Mouse (Mus musculus) liver, embryonic 14.5 days (tissue): Measurements from ENCODE around the gene Pds5b. TPM values are rescaled to one million over a fixed set of nuclear protein-coding genes. Genes with fewer than 3 reads are reported as not detected.

Experiments
- ATAC-seq: fragments of 200-750 bp; cut with Nextera tagmentation; 2 replicates; pipeline ENCODE4 v1.8.0; 2017; ENCODE audit warnings: moderate number of reproducible peaks, mild to moderate bottlenecking, moderate library complexity; ENCODE audit not compliant: insufficient read depth
- DNase-seq, 3 experiments: peaks; one replicate each; pipeline ENCODE4 v3.0.0-alpha.2; 2012 to 2013; ENCODE audit warnings: low read depth in 3 of 3, low spot score in 3 of 3
- H3K27ac ChIP-seq: fragments of 300-500 bp; sonication (generic); 2 replicates; pipeline ENCODE4 v1.5.1; 2014; ENCODE audit warnings: moderate library complexity, mild to moderate bottlenecking, control low read depth, inconsistent platforms
- H3K27me3 ChIP-seq: fragments of 300-500 bp; sonication (generic); 2 replicates; pipeline ENCODE4 v1.6.1; 2014; ENCODE audit warnings: mild to moderate bottlenecking, low read length, moderate library complexity; ENCODE audit not compliant: control insufficient read depth, insufficient read depth
- H3K36me3 ChIP-seq: fragments of 300-500 bp; sonication (generic); replicated peaks from 2 replicates; pipeline ENCODE4 v1.6.1; 2014; ENCODE audit warnings: low read depth; ENCODE audit not compliant: control insufficient read depth, insufficient read depth
- H3K4me1 ChIP-seq, 2 experiments: fragments of 200-500 bp in 1 of 2; fragments of 300-500 bp in 1 of 2; sonication (generic) in 1 of 2; replicated peaks; 2 replicates each; pipeline ENCODE4 v1.6.1; 2012 to 2014; ENCODE audit warnings: antibody characterized with exemption in 1 of 2, inconsistent platforms in 1 of 2, low read length in 1 of 2; ENCODE audit not compliant: control insufficient read depth in 2 of 2, insufficient read depth in 2 of 2
- H3K4me2 ChIP-seq: fragments of 300-500 bp; sonication (generic); 2 replicates; pipeline ENCODE4 v1.6.1; 2014; ENCODE audit warnings: low read depth, mild to moderate bottlenecking, control low read depth, moderate library complexity
- H3K4me3 ChIP-seq, 2 experiments: fragments of 200-500 bp in 1 of 2; fragments of 300-500 bp in 1 of 2; sonication (generic) in 1 of 2; 2 replicates each; pipeline ENCODE4 v1.5.1; 2012 to 2014; ENCODE audit warnings: low read depth in 2 of 2, low read length in 2 of 2, mild to moderate bottlenecking in 2 of 2, control low read depth in 1 of 2, inconsistent platforms in 1 of 2, moderate library complexity in 1 of 2; ENCODE audit not compliant: insufficient read depth in 1 of 2
- H3K9ac ChIP-seq: fragments of 300-500 bp; sonication (generic); replicated peaks from 2 replicates; pipeline ENCODE4 v1.6.1; 2014; ENCODE audit warnings: mild to moderate bottlenecking, control low read depth, moderate library complexity
- H3K9me3 ChIP-seq: fragments of 300-500 bp; sonication (generic); 2 replicates; pipeline ENCODE4 v1.6.1; 2016; ENCODE audit warnings: low read length, mixed read lengths; ENCODE audit not compliant: control insufficient read depth
- CTCF ChIP-seq: IDR thresholded peaks from 2 replicates; pipeline ENCODE4 v1.5.1; 2016; ENCODE audit warnings: antibody characterized with exemption, low read depth, control low read depth
- EP300 ChIP-seq: IDR thresholded peaks from 2 replicates; pipeline ENCODE4 v1.6.1; 2016; ENCODE audit warnings: antibody characterized with exemption, low read depth
- WGBS: fragments of 180-500 bp; shearing (Covaris S2); extraction: QIAGEN DNeasy Blood & Tissue Kit; methylation state at CpG from one replicate; pipeline ENCODE4 v1.1.7; 2014; ENCODE audit not compliant: insufficient replicate concordance; 5-methylcytosine and 5-hydroxymethylcytosine counted together
- polyA plus RNA-seq, 2 experiments: library from polyadenylated mRNA; depleted of rRNA in 1 of 2; stranded (reverse) in 1 of 2; unstranded in 1 of 2; fragments of >200 nt; fragmentation: Nextera tagmentation in 1 of 2; extraction: Ambion mirVana in 1 of 2; gene quantifications; 2 replicates each; pipeline versions ENCODE4 v1.2.1 to v1.2.3; 2012 to 2014

Pds5b gene
- polyA plus RNA-seq (2012; rRNA removed) (5.2 and 7.0 TPM in 2 replicates), polyA plus RNA-seq (2014; fragmentation: Nextera tagmentation; extraction: Ambion mirVana) (10.8 and 11.0 TPM in 2 replicates)

DNA sequence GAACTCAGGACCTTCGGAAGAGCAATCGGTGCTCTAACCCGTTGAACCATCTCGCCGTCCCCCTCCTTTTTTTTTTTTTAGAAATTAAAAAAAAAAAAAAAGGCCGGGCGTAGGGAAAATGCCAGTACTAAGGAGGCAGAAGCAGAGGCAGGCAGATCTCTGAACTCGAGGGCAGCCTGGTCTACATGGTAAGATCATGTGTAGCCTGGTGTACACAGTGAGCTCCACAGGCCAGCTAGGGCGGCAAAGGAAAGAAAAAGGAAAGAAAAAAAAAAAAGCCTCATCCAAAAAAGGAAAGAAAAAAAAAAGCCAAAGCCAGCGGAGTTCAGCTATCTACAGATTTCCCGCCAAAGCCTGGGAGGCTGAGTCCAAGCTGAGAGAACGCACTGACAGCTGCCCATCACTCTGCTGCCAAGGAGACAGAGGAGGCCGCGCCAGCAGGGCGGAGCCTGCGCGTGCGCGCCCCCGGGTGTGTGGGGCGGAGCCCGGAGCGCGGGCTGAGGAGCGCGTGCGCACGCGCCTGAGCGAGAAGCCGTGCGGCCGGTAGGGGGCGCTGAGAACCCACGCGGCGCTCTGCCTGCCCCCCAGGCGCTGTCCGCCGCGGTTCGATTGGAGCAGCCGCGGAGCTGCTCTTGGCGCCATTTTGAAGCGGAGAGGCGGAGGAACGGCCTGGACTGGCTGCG is at the start of gene Pds5b:
Gene Pds5b (plus strand): TSS at position 587 of the 683 bp plus-strand sequence.
- Histone ChIP-seq H3K4me1 (peaks cover 7 to 8% of the 10 kb centered on the region in 2 experiments), H3K27ac (peak within 1 kb of the TSS; percentile 59), H3K27me3 (no peaks in the 10 kb centered on the region), H3K4me3 (peak within 1 kb of the TSS; percentile 85 to 97), H3K36me3 (no peaks in the 10 kb centered on the region), H3K4me2 (peak within 1 kb of the TSS; percentile 83), H3K9me3 (no peaks in the 10 kb centered on the region), H3K9ac (peak within 1 kb of the TSS; percentile 97)
- ATAC-seq (peak; percentile 96), DNase-seq (peak; percentile 91 to 93 (median 92))
- TF ChIP-seq CTCF (peak; percentile 84), EP300 (no peak)
- WGBS = 11% methylated on average over 49 of the region's 49 CpGs

DNA sequence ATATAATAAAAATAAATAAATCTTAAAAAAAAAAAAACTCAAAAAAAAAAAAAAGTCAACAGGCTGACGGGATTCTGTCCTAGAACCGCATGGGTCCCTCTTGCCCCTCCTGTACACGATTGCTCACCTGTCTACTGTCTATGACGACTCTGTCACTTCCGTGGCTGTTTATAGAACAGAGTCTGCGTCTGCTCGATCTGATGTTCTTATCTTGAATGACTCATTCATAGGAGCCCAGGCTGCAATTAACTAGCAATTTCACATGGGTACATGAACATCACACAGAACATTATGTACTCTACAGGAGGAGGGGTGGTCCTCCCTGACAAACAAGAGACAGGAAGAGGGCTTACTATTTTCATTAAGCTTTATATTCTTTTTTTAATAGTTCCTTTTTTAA is 48.0 kb upstream of the Pds5b start:
- H3K27me3 ChIP-seq = no peaks in the 10 kb centered on the region
- ATAC-seq (no peak), DNase-seq (no peak)
- no peak overlapping the region for H3K27ac ChIP-seq
- 0 out of 4 replicates have a peak, but pooled peaks cover 0 to 4% of the 10 kb centered on the region in 2 experiments for H3K4me1 ChIP-seq
- no peak overlapping the region for H3K9ac ChIP-seq
- no peaks in the 10 kb centered on the region; the same call in none of the 2 replicates for H3K36me3 ChIP-seq
- H3K9me3 ChIP-seq = no peaks in the 10 kb centered on the region
- H3K4me2 ChIP-seq = no peak overlapping the region
- WGBS = 61% methylated on average over 7 of the region's 7 CpGs
- no peak overlapping the region for H3K4me3 ChIP-seq
- TF ChIP-seq CTCF (no peak), EP300 (no peak)

DNA sequence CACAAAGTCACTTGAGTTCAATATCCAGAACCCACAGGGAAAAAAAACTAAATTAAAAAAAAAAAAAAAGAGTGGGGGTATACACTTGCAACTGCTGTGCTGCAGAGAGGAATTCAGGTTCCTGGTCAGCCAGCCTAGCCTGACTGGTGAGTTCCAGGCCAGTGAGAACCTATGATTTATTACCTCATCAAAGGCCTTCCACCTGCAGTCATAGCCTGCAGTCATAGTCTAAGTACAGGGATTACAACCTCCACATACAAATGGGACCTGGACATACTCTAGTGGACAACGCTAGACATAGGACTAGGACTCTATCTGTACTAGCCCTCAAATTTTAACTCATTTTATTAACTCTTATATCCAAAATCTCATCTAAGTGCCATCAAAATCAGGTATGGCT is 44.3 kb upstream of the Pds5b start:
- DNase-seq = no peak
- Histone ChIP-seq H3K4me3 (no peak overlapping the region), H3K9ac (no peak overlapping the region), H3K9me3 (no peaks in the 10 kb centered on the region), H3K36me3 (no peaks in the 10 kb centered on the region; the same call in none of the 2 replicates), H3K27me3 (no peaks in the 10 kb centered on the region), H3K27ac (no peak overlapping the region), H3K4me2 (no peak overlapping the region), H3K4me1 (no peaks in the 10 kb centered on the region)
- no peak for ATAC-seq
- WGBS = 82% methylated on average over 1 of the region's 1 CpGs
- no peak for TF ChIP-seq EP300
- TF ChIP-seq CTCF = no peak

GRCm38 (mm10) chr5:150629692-150630091 is 43.8 kb upstream of the Pds5b start:
- WGBS = 84% methylated on average over 2 of the region's 2 CpGs
- H3K4me3 ChIP-seq = no peak overlapping the region
- DNase-seq (no peak), ATAC-seq (no peak)
- no peak overlapping the region for H3K27ac ChIP-seq
- no peak overlapping the region for H3K9ac ChIP-seq
- H3K4me1 ChIP-seq = no peaks in the 10 kb centered on the region
- no peaks in the 10 kb centered on the region for H3K9me3 ChIP-seq
- TF ChIP-seq CTCF (no peak), EP300 (no peak)
- H3K36me3 ChIP-seq = peaks cover under 1% of the 10 kb centered on the region
- no peaks in the 10 kb centered on the region for H3K27me3 ChIP-seq
- no peak overlapping the region for H3K4me2 ChIP-seq

- H3K36me3 ChIP-seq = peaks cover 29% of the 10 kb centered on the region
- ATAC-seq = peak; percentile 89
Measured at GRCm38 (mm10) chr5:150641440-150641839, 32.1 kb upstream of the Pds5b start.

More at GRCm38 (mm10) chr5:150641440-150641839, 32.1 kb upstream of the Pds5b start:
- Histone ChIP-seq H3K4me1 (peaks cover 15 to 17% of the 10 kb centered on the region in 2 experiments), H3K4me3 (no peak overlapping the region), H3K9me3 (no peaks in the 10 kb centered on the region), H3K27ac (peak overlapping the region; percentile 77), H3K27me3 (no peaks in the 10 kb centered on the region), H3K9ac (no peak overlapping the region), H3K4me2 (peak overlapping the region; percentile 25)
- whole genome bisulfite sequencing = 8% methylated on average over 3 of the region's 3 CpGs
- DNase-seq = peak; percentile 42 to 63 (median 62)
- TF ChIP-seq CTCF (no peak), EP300 (peak; percentile 81)
